Mouse (Mus musculus): ENCODE results near the gene Rgl1.

GRCm38 (mm10) chr1:152549061-152549738 lies 217.0 kb downstream of the Rgl1 start:
- TF ChIP-seq CTCF (IDR thresholded peaks at IDR 0.05; ENCODE audit: low read depth) (no peak), EP300 (optimal IDR thresholded peaks at IDR 0.05) (no peak)

Measured in stomach, postnatal 0 days (tissue).